ENCODE assay signal across 8 mouse cellular contexts in the genomic region with DNA sequence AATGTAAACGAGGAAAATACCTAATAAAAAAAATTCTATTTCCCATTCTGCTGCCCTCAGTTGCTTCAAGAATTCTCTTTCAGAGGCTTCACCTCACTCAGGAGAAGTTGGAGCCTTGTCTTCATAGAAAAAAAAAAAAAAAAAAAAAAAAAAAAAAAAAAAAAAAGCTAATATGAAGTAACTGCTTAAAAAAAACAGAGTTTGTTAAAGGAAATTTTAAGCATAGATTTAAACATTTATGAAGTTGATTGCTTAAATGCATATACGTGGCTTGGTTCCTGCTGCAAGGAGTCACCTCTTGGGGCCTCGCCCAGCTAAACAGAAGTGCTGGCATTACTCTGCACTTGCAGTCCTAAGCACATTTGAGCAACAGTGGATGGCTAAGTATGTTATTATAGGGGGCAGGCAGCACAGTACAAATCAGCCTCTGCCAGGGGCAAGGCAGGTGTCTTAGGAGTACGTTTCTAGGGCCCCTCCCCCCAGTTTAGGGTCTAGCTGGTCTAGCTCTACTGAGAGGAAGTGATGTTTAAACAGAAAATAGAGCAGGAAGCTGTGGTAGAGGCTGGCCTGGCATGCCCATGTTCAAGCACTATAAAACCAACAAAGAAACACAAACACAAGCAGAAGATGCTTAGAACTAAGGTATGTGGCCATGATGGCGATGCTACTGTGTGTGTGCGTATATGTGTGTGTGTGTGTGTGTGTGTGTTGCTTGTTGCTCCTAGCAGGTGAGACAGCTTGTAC. TPM values are rescaled to one million over a fixed set of nuclear protein-coding genes. Genes with fewer than 3 reads are reported as not detected.
DNase-seq lines count a peak whose midpoint lies in the region; ATAC-seq lines count a peak whose summit lies in the region.

A gene (plus strand): TSS at position 528 of the 744 bp plus-strand sequence.

- 80% methylated on average over 6 of the region's 6 CpGs for WGBS in kidney, embryonic 15.5 days
- 84% methylated on average over 6 of the region's 6 CpGs for WGBS in hindbrain, embryonic 12.5 days
- 52% methylated on average over 6 of the region's 6 CpGs for WGBS in liver, embryonic 15.5 days (ENCODE audit: insufficient replicate concordance)
- 74% methylated on average over 6 of the region's 6 CpGs for WGBS in stomach, embryonic 16.5 days

- no peak for ATAC-seq in kidney, embryonic 15.5 days (replicated peaks; ENCODE audit: low FRiP score)
- ATAC-seq in hindbrain, embryonic 12.5 days (ENCODE audit: low FRiP score), result no peak
- ATAC-seq in liver, embryonic 15.5 days (ENCODE audit: insufficient read depth), result no peak
- ATAC-seq in stomach, embryonic 16.5 days (ENCODE audit: insufficient read depth, low FRiP score), result no peak

- H3K27me3 ChIP-seq in kidney, embryonic 15.5 days, result peaks cover 11% of the 10 kb centered on the region; the same call in 1 of the 2 replicates
- peaks cover 16% of the 10 kb centered on the region; the same call in 1 of the 2 replicates for H3K27me3 ChIP-seq in hindbrain, embryonic 12.5 days
- no peaks in the 10 kb centered on the region for H3K27me3 ChIP-seq in liver, embryonic 15.5 days
- H3K27me3 ChIP-seq in stomach, embryonic 16.5 days (ENCODE audit: control insufficient read depth, insufficient read depth, low read length), result no peaks in the 10 kb centered on the region; the same call in 1 of the 2 replicates

- no peaks in the 10 kb centered on the region for H3K36me3 ChIP-seq in kidney, embryonic 15.5 days
- no peaks in the 10 kb centered on the region for H3K36me3 ChIP-seq in hindbrain, embryonic 12.5 days
- no peaks in the 10 kb centered on the region for H3K36me3 ChIP-seq in liver, embryonic 15.5 days (replicated peaks)
- no peaks in the 10 kb centered on the region for H3K36me3 ChIP-seq in stomach, embryonic 16.5 days (ENCODE audit: control insufficient read depth, insufficient read depth, low read length)

- H3K4me2 ChIP-seq in kidney, embryonic 15.5 days, result peak within 1 kb of the TSS; percentile 98
- peak within 1 kb of the TSS; percentile 99 for H3K4me2 ChIP-seq in hindbrain, embryonic 12.5 days (replicated peaks)
- peak within 1 kb of the TSS; percentile 99 for H3K4me2 ChIP-seq in liver, embryonic 15.5 days
- peak within 1 kb of the TSS; percentile 99 for H3K4me2 ChIP-seq in stomach, embryonic 16.5 days (ENCODE audit: low read depth, low read length)

- peaks cover 12% of the 10 kb centered on the region for H3K4me1 ChIP-seq in kidney, embryonic 15.5 days
- peaks cover 5% of the 10 kb centered on the region; the same call in 1 of the 2 replicates for H3K4me1 ChIP-seq in hindbrain, embryonic 12.5 days
- H3K4me1 ChIP-seq in liver, embryonic 15.5 days (replicated peaks), result peaks cover 45% of the 10 kb centered on the region
- peaks cover 7% of the 10 kb centered on the region; the same call in 1 of the 2 replicates for H3K4me1 ChIP-seq in stomach, embryonic 16.5 days (ENCODE audit: control insufficient read depth, insufficient read depth, low read length)

- H3K27ac ChIP-seq in kidney, embryonic 15.5 days, result no peak within 1 kb of the TSS
- no peak within 1 kb of the TSS for H3K27ac ChIP-seq in hindbrain, embryonic 12.5 days
- H3K27ac ChIP-seq in liver, embryonic 15.5 days (replicated peaks), result no peak within 1 kb of the TSS; the same call in 1 of the 2 replicates
- H3K27ac ChIP-seq in stomach, embryonic 16.5 days (ENCODE audit: low read length), result no peak within 1 kb of the TSS

- 0 out of 2 replicates have a peak within 1 kb of the TSS, but pooled peaks have one; percentile 47 for H3K9ac ChIP-seq in kidney, embryonic 15.5 days
- H3K9ac ChIP-seq in hindbrain, embryonic 12.5 days, result no peak within 1 kb of the TSS
- H3K9ac ChIP-seq in liver, embryonic 15.5 days, result no peak within 1 kb of the TSS
- no peak within 1 kb of the TSS; the same call in 1 of the 2 replicates for H3K9ac ChIP-seq in stomach, embryonic 16.5 days (ENCODE audit: low read length)

- no peak for DNase-seq in kidney, adult 18-20 months
- peak; percentile 63 for DNase-seq in T-cell, adult 2 months (ENCODE audit: low spot score)
- no peak for DNase-seq in gastrocnemius, adult 18-20 months (ENCODE audit: low spot score)
- DNase-seq in right cerebral cortex, postnatal 25 days, result no peak

- no peaks in the 10 kb centered on the region for H3K9me3 ChIP-seq in kidney, embryonic 15.5 days (replicated peaks)
- no peaks in the 10 kb centered on the region for H3K9me3 ChIP-seq in hindbrain, embryonic 12.5 days (replicated peaks)
- H3K9me3 ChIP-seq in liver, embryonic 15.5 days (replicated peaks), result no peaks in the 10 kb centered on the region
- H3K9me3 ChIP-seq in stomach, embryonic 16.5 days (replicated peaks; ENCODE audit: control insufficient read depth, low read length), result no peaks in the 10 kb centered on the region

- H3K4me3 ChIP-seq in kidney, embryonic 15.5 days (replicated peaks), result peak within 1 kb of the TSS; percentile 55
- H3K4me3 ChIP-seq in hindbrain, embryonic 12.5 days, result peak within 1 kb of the TSS; percentile 52
- H3K4me3 ChIP-seq in liver, embryonic 15.5 days (replicated peaks), result peak within 1 kb of the TSS; percentile 65
- peak within 1 kb of the TSS; percentile 65 for H3K4me3 ChIP-seq in stomach, embryonic 16.5 days (replicated peaks; ENCODE audit: low read length)

RNA-seq across cellular contexts. Expression of the gene that starts here (rescaled TPM):
- polyA plus RNA-seq in kidney, embryonic 15.5 days (2015; fragmentation: Nextera tagmentation; extraction: Ambion mirVana), result 3.5 and 6.4 TPM in 2 replicates
- 10.8 and 14.3 TPM in 2 replicates for polyA plus RNA-seq in hindbrain, embryonic 12.5 days (2016; fragmentation: Nextera tagmentation; extraction: Ambion mirVana)
- polyA plus RNA-seq in liver, embryonic 15.5 days (2015; fragmentation: Nextera tagmentation; extraction: Ambion mirVana), result 5.5 and 6.3 TPM in 2 replicates
- 20.9 and 22.2 TPM in 2 replicates for polyA plus RNA-seq in stomach, embryonic 16.5 days (2015; fragmentation: Nextera tagmentation; extraction: Ambion mirVana)
- 1 to 10 TPM in 1 of 2 experiments, under 1 TPM in 1; 0.87 to 2.1 TPM for total RNA-seq in gastrocnemius, adult 18-20 months (2021)
